Mouse (Mus musculus) heart, adult 9 months (tissue): ENCODE results near the gene Ncoa7.
A peak's percentile ranks its signal among the peaks of the same experiment; 100 is the strongest.
"Not testable (repeated sequence)": the region's sequence is repeated elsewhere in the genome, so short reads cannot be mapped to it uniquely, and the experiment has no call there.

Experiments
- DNase-seq, 2 experiments: peaks; one replicate each; pipeline ENCODE4 v3.0.0; 2022; ENCODE audit warnings: low spot score in 2 of 2

Ncoa7 gene

DNA sequence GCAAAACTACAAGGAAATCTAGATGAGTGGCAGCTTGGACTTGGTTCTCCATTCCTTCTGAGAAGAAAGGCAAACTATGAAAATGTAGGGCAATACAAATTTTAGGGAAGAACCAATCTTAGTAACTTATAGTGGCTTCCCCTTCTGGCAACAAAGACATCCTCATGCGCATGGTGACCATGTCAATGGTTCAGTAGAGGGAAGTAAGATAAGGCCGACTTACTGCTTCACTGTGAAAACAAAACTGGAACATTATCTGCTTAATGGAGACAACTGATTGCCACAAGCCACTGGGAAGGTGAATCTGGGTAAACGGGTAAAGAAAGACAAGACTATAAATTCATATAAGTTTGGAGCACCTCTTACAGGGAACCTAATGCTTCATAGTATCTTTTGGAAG is 128.3 kb downstream of the Ncoa7 start:
- DNase-seq = no peak

- DNase-seq = no peak
Measured at GRCm38 (mm10) chr10:30666580-30666979, 136.5 kb downstream of the Ncoa7 start.

DNA sequence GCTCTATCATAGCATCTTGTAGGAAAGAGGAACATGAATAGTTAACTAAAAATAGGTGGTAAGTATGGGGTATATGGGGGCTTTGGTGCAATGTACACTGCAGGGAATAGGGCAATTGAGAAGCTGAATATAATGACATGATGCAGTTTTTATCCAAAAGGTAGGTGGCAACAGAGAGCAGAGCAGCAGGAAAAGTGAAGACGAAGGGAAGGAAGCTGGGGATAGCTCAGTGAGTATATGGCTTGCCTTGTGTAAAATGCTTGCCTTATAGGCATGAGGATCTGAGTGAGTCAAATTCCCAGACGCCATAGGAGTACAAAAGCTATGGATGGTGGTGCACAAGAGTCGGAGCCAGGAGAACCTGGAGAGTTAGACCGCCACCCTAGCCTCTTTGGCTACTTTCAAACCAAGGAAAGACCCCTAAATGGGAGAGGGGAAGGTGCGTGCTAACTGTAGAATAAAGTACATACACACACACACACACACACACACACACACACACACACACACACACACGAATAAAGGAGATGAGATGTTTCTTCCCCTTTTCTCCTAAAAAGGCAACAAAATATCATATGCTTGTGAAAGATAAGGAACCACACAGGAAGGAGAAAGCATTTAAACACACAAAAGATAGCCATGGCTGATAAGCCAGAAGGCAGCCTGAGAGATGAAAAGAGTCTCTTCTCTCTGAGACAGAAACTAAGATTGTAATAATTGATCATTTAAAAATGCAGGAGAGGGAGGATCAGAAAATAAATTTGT is 142.4 kb downstream of the Ncoa7 start:
- no peak for DNase-seq

GRCm38 (mm10) chr10:30655655-30656054 is 147.5 kb downstream of the Ncoa7 start:
- DNase-seq = no peak

DNA sequence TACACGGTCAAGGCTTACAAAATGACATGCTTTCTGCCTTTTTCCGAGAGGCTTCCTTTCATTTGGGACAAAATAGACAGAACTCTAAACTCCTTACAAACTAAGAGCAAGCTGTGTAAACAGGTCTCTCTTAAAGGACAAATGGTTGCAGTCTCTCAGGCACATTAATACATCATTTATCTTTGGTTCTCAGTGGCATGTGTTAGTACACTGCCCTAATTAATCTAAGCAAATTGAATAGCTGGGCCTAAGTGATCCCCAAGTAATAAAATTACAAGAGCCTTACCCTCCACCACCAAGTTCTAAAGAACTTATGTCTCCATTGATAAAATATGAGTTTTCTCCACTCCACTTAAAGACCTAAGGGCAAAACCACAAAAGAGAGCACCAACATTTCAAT is 155.4 kb downstream of the Ncoa7 start:
- no peak for DNase-seq

GRCm38 (mm10) chr10:30638216-30638615 is 164.9 kb downstream of the Ncoa7 start:
- no peak for DNase-seq

- DNase-seq = not testable (repeated sequence)
Measured at GRCm38 (mm10) chr10:30636474-30637154, 166.5 kb downstream of the Ncoa7 start.

DNA sequence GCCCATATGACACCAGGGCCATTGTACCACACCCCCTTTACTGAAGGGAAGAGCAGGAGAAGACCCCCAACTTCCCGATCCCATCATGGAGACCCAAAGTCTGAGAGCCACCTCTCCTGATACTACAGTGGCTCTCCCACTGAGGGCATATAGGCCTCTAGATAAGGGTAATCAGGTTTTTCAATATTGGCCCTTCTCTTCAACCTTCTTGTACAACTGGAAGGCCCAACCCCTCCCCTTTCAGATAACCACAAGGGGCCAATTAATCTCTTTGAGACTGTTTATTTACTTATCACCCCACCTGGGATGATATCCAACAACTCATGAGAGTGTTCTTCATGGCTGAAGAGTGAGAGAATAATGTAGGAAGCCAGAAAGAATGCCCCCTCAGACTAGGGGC is 170.4 kb downstream of the Ncoa7 start:
- no peak for DNase-seq

- no peak for DNase-seq
Measured at GRCm38 (mm10) chr10:30629977-30630376, 173.1 kb downstream of the Ncoa7 start.

DNA sequence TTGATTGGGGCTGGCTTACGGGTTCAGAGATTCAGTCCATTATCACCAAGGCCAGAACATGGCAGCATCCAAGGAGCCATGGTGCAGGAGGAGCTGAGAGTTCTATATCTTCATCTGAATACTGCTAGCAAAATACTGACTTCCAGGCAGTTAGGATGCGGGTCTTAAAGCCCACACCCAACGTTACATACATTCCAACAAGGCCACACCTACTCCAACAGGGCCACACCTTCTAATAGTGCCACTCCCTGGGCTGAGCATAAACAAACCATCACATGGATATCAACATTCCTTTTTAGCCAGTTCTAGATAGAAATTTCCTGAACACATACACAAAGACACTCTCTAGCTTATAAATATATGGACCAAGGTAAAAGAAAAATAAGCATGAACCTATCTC is 173.6 kb downstream of the Ncoa7 start, which contains the start of gene Hint3:
Hint3 (minus strand) TSS at position 120 of the 400 bp plus-strand sequence.
- DNase-seq = no peak

DNA sequence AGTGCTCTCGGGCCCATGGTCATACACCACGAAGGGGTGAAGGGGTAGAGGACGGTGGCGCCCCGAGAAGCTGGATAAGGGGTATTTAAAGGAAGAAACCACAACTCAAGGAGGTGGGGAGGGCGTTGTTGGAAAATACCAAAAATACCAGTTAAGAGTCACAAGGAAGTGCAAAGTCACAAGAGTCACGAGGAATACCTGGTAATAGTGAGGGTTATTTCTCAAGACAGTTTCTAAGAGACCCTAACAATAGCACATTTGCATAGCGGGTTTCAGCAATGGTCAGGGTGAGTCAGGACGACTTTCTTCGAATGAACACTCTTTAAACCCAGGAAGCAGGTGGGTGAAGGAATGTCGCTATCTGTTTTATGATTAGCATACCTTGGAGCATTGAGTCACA is 174.7 kb downstream of the Ncoa7 start:
- not testable (repeated sequence) for DNase-seq

DNA sequence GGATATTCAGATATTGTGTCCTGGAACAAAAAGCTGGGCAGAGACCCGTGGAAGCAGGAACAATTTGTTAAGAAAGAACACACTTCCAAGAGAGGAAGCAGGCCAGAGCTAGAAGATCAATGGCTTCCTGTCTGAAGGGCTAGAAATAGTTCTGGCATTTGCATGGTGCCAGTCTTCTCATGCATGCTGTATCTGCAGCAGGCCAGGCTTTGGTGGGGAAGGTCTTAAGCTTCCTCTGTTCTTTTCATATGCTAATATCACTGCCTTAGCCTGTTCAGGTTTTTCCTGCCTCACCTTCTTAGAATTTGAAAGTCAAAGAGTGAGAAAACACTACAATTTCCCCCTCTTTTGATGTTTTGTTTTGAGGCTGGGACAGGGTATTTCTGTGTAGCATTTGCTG is 175.6 kb downstream of the Ncoa7 start:
- no peak for DNase-seq

GRCm38 (mm10) chr10:30624161-30625019 is 178.7 kb downstream of the Ncoa7 start:
- no peak for DNase-seq

- DNase-seq = no peak
Measured at GRCm38 (mm10) chr10:30622928-30623327, 180.2 kb downstream of the Ncoa7 start.

- DNase-seq = no peak
Measured at GRCm38 (mm10) chr10:30618918-30619210, 184.3 kb downstream of the Ncoa7 start.

GRCm38 (mm10) chr10:30618091-30618917 is 184.8 kb downstream of the Ncoa7 start:
- peak; percentile 99 to 100 for DNase-seq

GRCm38 (mm10) chr10:30613039-30613438 is 190.1 kb downstream of the Ncoa7 start:
- no peak for DNase-seq

DNA sequence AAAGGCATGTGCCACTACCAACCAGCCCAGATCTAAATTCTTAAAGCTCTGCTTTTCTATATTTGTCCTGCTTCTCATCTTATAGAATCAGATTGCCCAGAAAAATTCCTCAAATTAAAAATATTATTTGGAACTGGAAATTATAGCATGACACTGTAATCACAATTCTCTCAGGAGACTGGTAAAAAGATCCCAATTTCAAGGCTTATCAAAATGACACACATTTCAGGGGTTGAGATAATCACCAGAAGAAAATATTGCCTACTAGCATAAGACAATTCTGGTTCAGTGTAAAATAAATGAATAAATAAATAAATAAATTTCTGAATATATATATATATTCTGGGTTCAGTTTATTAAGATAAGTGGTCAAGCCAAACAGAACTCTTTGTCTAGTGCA is 193.5 kb downstream of the Ncoa7 start:
- no peak for DNase-seq

- DNase-seq = no peak
Measured at GRCm38 (mm10) chr10:30608109-30608508, 195.0 kb downstream of the Ncoa7 start.

DNA sequence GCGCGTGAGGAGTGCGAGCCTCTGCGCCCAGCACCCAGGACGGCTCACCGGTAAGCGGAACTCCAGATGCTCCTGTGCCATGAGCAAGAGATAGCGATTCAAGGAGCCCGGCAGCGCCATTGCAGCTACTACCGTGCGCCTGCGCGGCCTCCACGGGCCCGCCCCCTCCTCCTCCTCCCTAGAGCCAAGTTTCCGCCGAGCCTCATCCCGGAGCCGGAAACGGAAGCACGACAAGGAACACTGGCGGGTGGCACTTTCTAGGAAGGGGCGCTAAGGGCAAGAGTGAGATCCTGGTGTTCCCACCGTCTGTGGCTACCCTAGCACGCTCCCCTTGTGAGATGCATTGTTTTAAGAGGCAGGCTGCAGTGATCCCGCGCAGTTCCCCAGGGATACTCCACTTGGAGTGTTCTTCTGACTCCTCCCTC is 202.6 kb downstream of the Ncoa7 start, which contains the start of gene Trmt11:
Trmt11 (minus strand) TSS at position 208 of the 425 bp plus-strand sequence.
- peak; percentile 92 for DNase-seq

DNA sequence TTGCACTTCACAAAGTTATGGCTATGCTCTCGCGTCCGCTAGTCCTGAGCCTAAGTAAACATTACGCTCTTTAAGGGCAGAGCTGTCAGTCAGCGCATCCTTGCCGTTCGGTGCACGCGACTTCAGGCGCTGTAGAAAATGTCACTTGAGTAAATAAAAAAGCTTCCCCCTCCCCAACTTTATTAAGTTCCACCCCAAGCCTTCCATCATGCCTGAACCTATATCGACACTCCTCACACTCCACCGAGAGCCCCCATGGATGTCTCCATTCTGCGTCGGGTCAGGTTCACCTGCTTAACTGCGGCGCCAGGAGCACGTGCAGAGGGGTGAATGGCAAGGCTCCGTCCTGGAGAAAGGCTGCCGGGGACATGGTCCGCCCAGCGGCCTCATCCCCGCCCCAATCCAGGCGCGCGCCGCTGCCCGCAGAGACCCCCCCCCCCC is 203.0 kb downstream of the Ncoa7 start:
- no peak for DNase-seq
